Mouse (Mus musculus) myocyte (in vitro differentiated cells): ENCODE results near the gene Cela2a. TPM values are rescaled to one million over a fixed set of nuclear protein-coding genes. Genes with fewer than 3 reads are reported as not detected.

ENCODE experiments used
- H3K27me3 ChIP-seq: one replicate; pipeline ENCODE4 v1.6.1; 2011; ENCODE audit not compliant: control insufficient read depth, insufficient read depth, insufficient read length
- H3K36me3 ChIP-seq: one replicate; pipeline ENCODE4 v1.6.1; 2011; ENCODE audit not compliant: control insufficient read depth, insufficient read depth
- H3K4me2 ChIP-seq: one replicate; pipeline ENCODE4 v1.6.1; 2011; ENCODE audit warnings: low read depth, control low read depth
- H3K4me3 ChIP-seq: one replicate; pipeline ENCODE4 v1.5.1; 2011; ENCODE audit warnings: mild to moderate bottlenecking, control low read depth, moderate library complexity
- H3K79me2 ChIP-seq: one replicate; pipeline ENCODE4 v1.6.1; 2011; ENCODE audit not compliant: control insufficient read depth, insufficient read depth
- H3ac ChIP-seq: one replicate; pipeline ENCODE4 v1.6.1; 2011; ENCODE audit not compliant: control insufficient read depth, insufficient read length
- CEBPB ChIP-seq: IDR thresholded peaks from 2 replicates; pipeline ENCODE4 v1.6.1; 2011; ENCODE audit warnings: mild to moderate bottlenecking, moderate library complexity; ENCODE audit not compliant: poor library complexity, insufficient read depth, severe bottlenecking
- E2F4 ChIP-seq: IDR thresholded peaks from one replicate; pipeline ENCODE4 v1.6.1; 2011; ENCODE audit warnings: mild to moderate bottlenecking, control low read depth, moderate library complexity; ENCODE audit not compliant: insufficient read depth
- MAX ChIP-seq: IDR thresholded peaks from one replicate; pipeline ENCODE4 v1.6.1; 2011; ENCODE audit warnings: low read depth, mild to moderate bottlenecking, control low read depth
- MYOD1 ChIP-seq, 3 experiments: IDR thresholded peaks; one replicate each; pipeline ENCODE4 v1.6.1; 2011; ENCODE audit warnings: control low read depth in 2 of 3, low read depth in 2 of 3, mild to moderate bottlenecking in 2 of 3, moderate library complexity in 1 of 3; ENCODE audit not compliant: insufficient read length in 2 of 3, control insufficient read depth in 1 of 3
- MYOG ChIP-seq, 3 experiments: IDR thresholded peaks; one replicate each; pipeline ENCODE4 v1.6.1; 2011; ENCODE audit warnings: control low read depth in 2 of 3, low read depth in 2 of 3, mild to moderate bottlenecking in 2 of 3; ENCODE audit not compliant: insufficient read length in 2 of 3, control insufficient read depth in 1 of 3, insufficient read depth in 1 of 3
- POLR2A ChIP-seq: IDR thresholded peaks from one replicate; pipeline ENCODE4 v1.6.1; 2011; ENCODE audit warnings: low read depth, mild to moderate bottlenecking, control low read depth, moderate library complexity; ENCODE audit not compliant: insufficient read length
- POLR2AphosphoS2 ChIP-seq: IDR thresholded peaks from one replicate; pipeline ENCODE4 v1.6.1; 2011; ENCODE audit warnings: low read depth, control low read depth; ENCODE audit not compliant: insufficient read length
- REST ChIP-seq: IDR thresholded peaks from one replicate; pipeline ENCODE4 v1.6.1; 2011; ENCODE audit warnings: mild to moderate bottlenecking, control low read depth, moderate library complexity; ENCODE audit not compliant: insufficient read depth, insufficient read length
- SRF ChIP-seq: IDR thresholded peaks from one replicate; pipeline ENCODE4 v1.6.1; 2011; ENCODE audit warnings: low read depth; ENCODE audit not compliant: control insufficient read depth, insufficient read length
- TCF12 ChIP-seq: IDR thresholded peaks from one replicate; pipeline ENCODE4 v1.6.1; 2011; ENCODE audit warnings: mild to moderate bottlenecking, control low read depth; ENCODE audit not compliant: poor library complexity, insufficient read depth, severe bottlenecking
- TCF3 ChIP-seq: IDR thresholded peaks from one replicate; pipeline ENCODE4 v1.6.1; 2011; ENCODE audit warnings: low read depth, control low read depth; ENCODE audit not compliant: insufficient read length
- USF1 ChIP-seq: IDR thresholded peaks from one replicate; pipeline ENCODE4 v1.6.1; 2011; ENCODE audit warnings: low read depth, mild to moderate bottlenecking, control low read depth, moderate library complexity
- polyA plus RNA-seq: library from polyadenylated mRNA; unstranded; fragments of >200 nt; fragmentation: generic; extraction: Trizol; gene quantifications from one replicate; pipeline ENCODE4 v1.2.1, GENCODE M21; 2012; ENCODE audit warnings: missing spikeins

Cela2a gene
- polyA plus RNA-seq, 1 experiment: not detected

- H3K4me3 ChIP-seq: no peak overlapping the region
- H3K27me3 ChIP-seq: no peaks in the 10 kb centered on the region
- no peaks in the 10 kb centered on the region for H3K79me2 ChIP-seq
- no peak overlapping the region for H3K4me2 ChIP-seq
- no peak overlapping the region for H3ac ChIP-seq
- H3K36me3 ChIP-seq: no peaks in the 10 kb centered on the region
- no peak for TF ChIP-seq E2F4
- TF ChIP-seq TCF12: no peak
- no peak for TF ChIP-seq POLR2A
- TF ChIP-seq MYOD1 (IDR thresholded peaks at IDR 0.05; ENCODE audit: control insufficient read depth in 1 of 3, insufficient read length in 2 of 3, low read depth in 2 of 3): no peak
Measured at GRCm38 (mm10) chr4:141859351-141859750, 33.4 kb upstream of the Cela2a start.

GRCm38 (mm10) chr4:141858501-141858900, 32.5 kb upstream of the Cela2a start:
- no peak overlapping the region for H3K4me2 ChIP-seq
- TF ChIP-seq MYOG (IDR thresholded peaks at IDR 0.05; ENCODE audit: control insufficient read depth in 1 of 3, insufficient read depth in 1 of 3, insufficient read length in 2 of 3, low read depth in 2 of 3) (no peak), TCF3 (no peak), SRF (no peak), MYOD1 (IDR thresholded peaks at IDR 0.05; ENCODE audit: control insufficient read depth in 1 of 3, insufficient read length in 2 of 3, low read depth in 2 of 3) (no peak), REST (no peak), E2F4 (no peak)
- no peaks in the 10 kb centered on the region for H3K36me3 ChIP-seq
- no peaks in the 10 kb centered on the region for H3K79me2 ChIP-seq
- H3ac ChIP-seq: no peak overlapping the region
- H3K4me3 ChIP-seq: no peak overlapping the region
- no peaks in the 10 kb centered on the region for H3K27me3 ChIP-seq

- no peak overlapping the region for H3K4me3 ChIP-seq
Measured at GRCm38 (mm10) chr4:141857422-141857930, 31.5 kb upstream of the Cela2a start.

GRCm38 (mm10) chr4:141853437-141853836, 27.5 kb upstream of the Cela2a start:
- Histone ChIP-seq H3K4me2 (no peak overlapping the region), H3K36me3 (no peaks in the 10 kb centered on the region), H3ac (no peak overlapping the region), H3K4me3 (no peak overlapping the region), H3K27me3 (no peaks in the 10 kb centered on the region), H3K79me2 (no peaks in the 10 kb centered on the region)
- no peak for TF ChIP-seq POLR2A
- no peak for TF ChIP-seq MAX
- TF ChIP-seq REST: no peak
- TF ChIP-seq USF1: no peak
- TF ChIP-seq MYOD1 (IDR thresholded peaks at IDR 0.05; ENCODE audit: control insufficient read depth in 1 of 3, insufficient read length in 2 of 3, low read depth in 2 of 3): no peak
- TF ChIP-seq POLR2AphosphoS2: no peak
- TF ChIP-seq TCF12: no peak
- no peak for TF ChIP-seq E2F4
- TF ChIP-seq MYOG (IDR thresholded peaks at IDR 0.05; ENCODE audit: control insufficient read depth in 1 of 3, insufficient read depth in 1 of 3, insufficient read length in 2 of 3, low read depth in 2 of 3): no peak
- TF ChIP-seq CEBPB: no peak

More at GRCm38 (mm10) chr4:141857422-141857930, 31.5 kb upstream of the Cela2a start:
- TF ChIP-seq TCF3 (peak; percentile 12), POLR2AphosphoS2 (no peak), MYOD1 (IDR thresholded peaks at IDR 0.05; ENCODE audit: control insufficient read depth in 1 of 3, insufficient read length in 2 of 3, low read depth in 2 of 3) (peak in 2 of 3 experiments; percentile 55 to 69), USF1 (no peak), MYOG (IDR thresholded peaks at IDR 0.05; ENCODE audit: control insufficient read depth in 1 of 3, insufficient read depth in 1 of 3, insufficient read length in 2 of 3, low read depth in 2 of 3) (peak in 2 of 3 experiments; percentile 56 to 78)
- Histone ChIP-seq H3ac (no peak overlapping the region), H3K4me2 (no peak overlapping the region), H3K36me3 (no peaks in the 10 kb centered on the region), H3K27me3 (no peaks in the 10 kb centered on the region), H3K79me2 (no peaks in the 10 kb centered on the region)

- peaks cover 11% of the 10 kb centered on the region for H3K27me3 ChIP-seq
- no peak within 1 kb of the TSS for H3K4me3 ChIP-seq
- no peak within 1 kb of the TSS for H3ac ChIP-seq
- no peaks in the 10 kb centered on the region for H3K36me3 ChIP-seq
- TF ChIP-seq USF1: no peak
- TF ChIP-seq E2F4: no peak
- no peak for TF ChIP-seq CEBPB
- TF ChIP-seq MYOG (IDR thresholded peaks at IDR 0.05; ENCODE audit: control insufficient read depth in 1 of 3, insufficient read depth in 1 of 3, insufficient read length in 2 of 3, low read depth in 2 of 3): no peak
- no peak for TF ChIP-seq MAX
- no peak for TF ChIP-seq SRF
- TF ChIP-seq POLR2AphosphoS2: no peak
- no peak for TF ChIP-seq REST
- no peak for TF ChIP-seq MYOD1 (IDR thresholded peaks at IDR 0.05; ENCODE audit: control insufficient read depth in 1 of 3, insufficient read length in 2 of 3, low read depth in 2 of 3)
- TF ChIP-seq TCF3: no peak
- no peak for TF ChIP-seq POLR2A
- TF ChIP-seq TCF12: no peak
- H3K79me2 ChIP-seq: no peaks in the 10 kb centered on the region
- no peak within 1 kb of the TSS for H3K4me2 ChIP-seq
Measured at GRCm38 (mm10) chr4:141845999-141846398, 20.0 kb upstream of the Cela2a start, which contains the start of gene Ctrc. Ctrc (minus strand) TSS chr4:141846359.
